Mouse (Mus musculus): ENCODE results near the gene Sec61a2.
A peak's percentile ranks its signal among the peaks of the same experiment; 100 is the strongest.

Gene Sec61a2

DNA sequence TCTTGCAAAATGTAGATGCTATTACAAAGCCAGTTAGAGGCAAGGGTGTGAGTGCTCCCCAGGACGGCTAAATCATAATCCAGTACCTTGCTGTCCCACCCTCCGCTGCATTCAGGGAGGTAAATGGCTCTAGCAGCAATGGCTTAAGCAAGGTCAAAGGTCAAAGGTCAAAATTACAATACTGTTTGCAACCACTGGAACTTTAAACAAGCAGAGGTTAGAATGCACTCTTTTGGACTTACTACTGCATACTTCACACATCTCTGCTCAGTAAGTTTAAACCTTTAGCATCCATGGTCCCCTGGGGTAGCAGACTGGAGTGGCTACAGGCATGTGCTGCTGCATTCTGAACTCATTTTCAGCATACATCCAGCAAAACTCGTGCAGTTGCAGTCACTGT is 17.8 kb downstream of the Sec61a2 start:
- no peak for DNase-seq

DNA sequence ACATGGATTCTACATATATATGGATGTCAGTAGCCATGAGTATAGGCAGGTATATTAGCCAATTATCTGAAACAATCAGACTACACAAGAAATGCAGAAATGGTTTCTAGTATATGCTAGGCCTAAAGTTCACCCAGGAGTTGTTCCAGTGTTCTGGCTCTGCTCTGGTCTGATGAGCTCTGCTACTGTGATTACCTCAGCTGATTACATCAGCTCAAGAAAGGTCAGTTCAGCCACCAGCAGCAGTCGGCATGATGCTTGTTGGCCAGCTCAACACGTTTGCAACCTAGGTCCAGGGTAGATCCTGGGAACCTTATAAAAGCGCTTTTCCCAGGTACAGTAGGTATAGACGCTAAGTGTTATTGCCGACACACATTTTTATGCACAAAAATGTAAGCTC is 25.5 kb downstream of the Sec61a2 start:
- DNase-seq: no peak

DNA sequence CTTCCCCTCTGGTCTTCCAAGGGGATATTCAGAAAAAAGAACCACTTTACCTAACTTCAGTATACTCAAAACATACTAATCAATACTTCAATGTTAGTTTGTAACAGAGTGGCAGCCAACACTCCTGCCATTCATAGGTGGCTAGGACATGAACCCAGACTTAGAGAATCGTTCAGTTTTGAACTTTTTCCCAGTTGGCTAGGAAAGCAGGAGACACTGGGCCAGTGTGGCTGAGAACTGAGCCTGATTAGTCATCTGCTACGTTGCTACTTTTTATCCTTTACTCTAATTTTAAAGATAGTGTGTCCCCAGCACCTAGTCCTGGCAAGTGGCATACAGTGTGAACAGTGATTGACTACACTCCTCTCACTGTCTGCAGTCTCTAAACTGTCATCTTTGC is 27.6 kb downstream of the Sec61a2 start:
- no peak for DNase-seq

GRCm38 (mm10) chr2:5862834-5863233 is 32.4 kb downstream of the Sec61a2 start, which contains the start of gene Gm13199:
Gene Gm13199, minus strand, starts transcription at chr2:5862934.
- DNase-seq: no peak

DNA sequence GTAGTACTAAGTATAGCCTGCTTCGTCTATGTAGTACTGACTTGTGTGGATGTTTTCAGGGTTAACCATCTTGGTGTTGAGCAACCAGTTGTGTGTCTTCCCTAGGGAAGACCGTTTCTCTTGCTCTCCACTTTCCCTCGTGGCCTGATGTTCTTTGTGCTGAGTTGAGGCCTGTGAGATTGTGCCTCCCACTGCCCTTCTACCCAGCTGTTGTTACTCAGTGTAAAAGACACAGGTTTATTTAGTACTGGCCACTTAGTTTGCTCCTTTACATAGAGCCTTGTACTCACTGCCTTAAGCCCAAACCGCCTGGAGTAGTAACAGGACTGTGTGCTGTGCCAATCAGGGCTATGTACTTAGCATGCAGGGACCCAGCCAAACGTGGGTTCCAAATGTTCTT is 43.4 kb downstream of the Sec61a2 start:
- no peak for DNase-seq

DNA sequence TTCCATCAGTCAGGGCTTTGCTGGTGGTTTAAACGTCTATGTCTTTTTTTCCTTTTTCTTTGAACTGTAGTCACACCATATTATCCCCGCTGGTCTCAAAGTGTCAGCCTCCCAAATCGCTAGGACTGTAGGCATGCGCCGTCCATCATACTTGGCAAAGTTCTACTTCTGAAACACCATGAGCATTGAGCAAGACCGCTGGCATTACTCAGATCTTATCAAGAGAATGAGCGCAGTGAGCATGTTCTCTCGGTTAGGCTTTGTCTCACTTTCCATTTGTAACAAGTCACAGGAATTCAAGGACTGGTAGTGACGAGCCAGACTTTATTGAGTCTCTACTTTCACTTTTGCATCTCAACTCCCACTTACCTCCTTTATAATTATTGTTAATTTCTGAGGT is 44.1 kb downstream of the Sec61a2 start:
- no peak for DNase-seq

- DNase-seq: no peak
These were observed 49.4 kb downstream of the Sec61a2 start for GRCm38 (mm10) chr2:5845826-5846225.

DNA sequence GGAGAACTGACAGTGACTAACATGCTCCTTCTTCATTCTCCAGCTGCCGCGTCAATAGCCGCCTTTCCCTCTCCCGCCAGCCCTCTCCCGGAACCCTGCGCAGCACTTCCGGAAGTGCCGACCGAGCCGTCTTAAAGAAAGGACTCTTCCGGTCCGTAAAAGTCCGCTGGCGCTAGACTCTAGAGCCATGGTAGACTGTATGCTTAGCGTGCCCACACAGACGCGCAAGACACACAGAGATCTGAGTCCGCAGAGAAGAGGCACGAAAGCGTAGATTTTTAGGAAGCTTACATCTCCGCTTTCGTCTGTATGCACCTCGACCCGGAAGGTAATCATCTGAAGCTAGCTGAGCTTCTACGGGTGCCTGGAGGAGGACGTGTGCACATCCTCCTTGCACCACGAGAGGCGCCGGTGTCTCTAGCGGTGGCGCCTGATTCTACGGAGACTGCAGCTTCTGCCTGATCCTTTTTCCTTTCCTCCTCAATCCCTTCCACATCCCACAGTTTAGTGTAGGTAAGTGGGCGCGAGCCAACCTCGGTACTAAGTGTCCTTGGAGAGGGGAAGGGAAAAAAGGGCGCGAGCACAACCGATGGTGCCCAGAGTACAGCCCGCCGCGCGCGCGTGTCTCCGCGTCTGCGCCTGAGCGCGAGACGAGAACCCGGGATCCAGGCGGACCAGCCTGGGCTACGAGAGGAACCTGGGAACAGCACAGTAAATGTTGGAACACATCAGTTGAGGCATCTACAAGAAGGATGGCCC is 50.2 kb downstream of the Sec61a2 start, which contains the start of the genes Nudt5 and Cdc123:
Gene Nudt5, plus strand, starts transcription at position 147 of the 759 bp plus-strand sequence.
Gene Cdc123, minus strand, starts transcription at position 292 of the 759 bp plus-strand sequence.
- DNase-seq: peak; percentile 76

DNA sequence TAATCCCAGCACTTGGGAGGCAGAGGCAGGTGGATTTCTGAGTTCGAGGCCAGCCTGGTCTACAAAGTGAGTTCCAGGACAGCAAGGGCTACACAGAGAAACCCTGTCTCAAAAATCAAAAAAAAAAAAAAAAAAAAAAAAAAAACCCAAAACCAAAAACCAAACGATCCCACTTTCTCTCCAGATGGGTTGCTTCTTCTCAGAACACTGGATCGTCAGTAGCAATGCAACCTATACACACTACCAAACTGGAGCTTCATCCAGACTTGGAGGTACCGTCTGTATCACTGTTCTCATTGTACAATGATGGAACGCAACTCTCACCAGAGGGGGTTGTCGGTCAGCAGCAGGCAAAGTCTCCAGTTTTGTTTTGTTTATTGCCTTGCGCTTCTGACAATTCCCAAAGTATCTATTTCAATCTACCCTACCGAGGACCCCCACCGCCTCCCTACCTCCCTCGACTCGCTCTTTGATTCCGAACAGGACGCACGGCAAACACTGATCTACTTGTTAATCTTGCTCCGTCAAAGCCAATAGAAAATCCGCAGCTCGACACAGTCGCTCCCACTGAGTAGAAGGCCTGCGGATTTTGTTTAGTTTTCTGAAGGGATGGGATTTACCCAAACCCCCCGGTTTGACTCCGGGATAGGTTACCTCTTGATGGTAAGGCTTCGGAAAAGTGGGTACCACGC is 50.9 kb downstream of the Sec61a2 start:
- DNase-seq: no peak

GRCm38 (mm10) chr2:5840815-5841214 is 54.4 kb downstream of the Sec61a2 start:
- DNase-seq: no peak

- no peak for DNase-seq
These were observed 69.8 kb downstream of the Sec61a2 start for GRCm38 (mm10) chr2:5825265-5825913.

GRCm38 (mm10) chr2:5824685-5825084 is 70.5 kb downstream of the Sec61a2 start:
- no peak for DNase-seq

DNA sequence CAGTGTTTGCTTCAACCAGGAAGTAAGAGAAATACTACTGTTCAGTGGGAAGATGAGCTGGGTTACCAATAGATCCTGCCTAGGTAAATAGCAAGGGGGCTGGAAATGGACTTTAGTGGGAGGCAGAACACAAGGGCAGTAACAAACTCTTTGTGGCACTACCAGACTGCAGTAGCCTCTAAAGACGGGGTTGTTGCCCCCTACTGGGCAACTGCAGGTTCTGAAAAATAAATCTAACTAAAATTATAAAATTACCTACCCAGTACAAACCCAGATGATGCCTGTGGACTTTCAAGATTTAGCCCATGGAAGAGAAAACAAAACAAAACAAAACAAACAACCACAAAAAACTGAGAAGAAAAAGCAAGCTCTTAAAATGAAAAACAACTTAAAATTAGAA is 71.0 kb downstream of the Sec61a2 start:
- DNase-seq: no peak

GRCm38 (mm10) chr2:5822449-5822848 is 72.8 kb downstream of the Sec61a2 start:
- DNase-seq: no peak

DNA sequence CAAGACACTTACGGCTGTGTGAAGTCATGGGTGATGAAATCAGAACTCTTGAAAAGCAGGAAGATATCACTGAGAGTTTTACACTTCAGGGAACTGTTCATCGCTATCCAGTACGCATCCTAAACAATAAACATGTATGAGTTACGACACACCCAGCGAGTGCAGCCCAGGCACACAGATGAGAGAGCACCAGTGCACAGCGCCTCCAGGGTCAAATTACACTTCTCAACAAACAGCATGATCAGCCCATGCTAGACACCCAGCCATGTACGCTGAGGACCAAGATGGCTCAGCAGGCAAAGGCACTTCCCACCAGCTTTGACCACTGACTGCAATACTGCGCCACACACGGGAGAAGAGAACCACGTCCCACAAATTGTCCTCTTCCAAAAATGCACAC is 74.0 kb downstream of the Sec61a2 start:
- no peak for DNase-seq

Measured in right cerebral cortex, postnatal 4 days (tissue).